Mouse (Mus musculus) urinary bladder, postnatal 36 days (tissue): ENCODE data around the gene Hoxa11.

Experiments used
- DNase-seq, 2 experiments: peaks; one replicate each; pipeline ENCODE4 v3.0.0; 2022; ENCODE audit warnings: low spot score in 2 of 2, mixed read lengths in 1 of 2

Hoxa11 gene

GRCm38 (mm10) chr6:52221337-52221992, 24.1 kb downstream of the Hoxa11 start, which contains the start of gene Hoxa7:
Gene Hoxa7, minus strand, starts transcription at chr6:52221854.
- DNase-seq = peak; percentile 93 to 96

- DNase-seq = no peak
These were observed 24.7 kb downstream of the Hoxa11 start for GRCm38 (mm10) chr6:52220865-52221310.

- peak; percentile 39 to 41 for DNase-seq
These were observed 25.4 kb downstream of the Hoxa11 start for GRCm38 (mm10) chr6:52220003-52220864.

GRCm38 (mm10) chr6:52219234-52219942, 26.2 kb downstream of the Hoxa11 start:
- peak in 1 of 2 experiments; percentile 16 for DNase-seq

- peak in 1 of 2 experiments; percentile 1 for DNase-seq
These were observed 26.9 kb downstream of the Hoxa11 start for GRCm38 (mm10) chr6:52218643-52219215.

- peak in 1 of 2 experiments; percentile 7 for DNase-seq
These were observed 27.5 kb downstream of the Hoxa11 start for GRCm38 (mm10) chr6:52217895-52218642.

- peak; percentile 79 to 94 for DNase-seq
These were observed 28.2 kb downstream of the Hoxa11 start for GRCm38 (mm10) chr6:52217459-52217768.

GRCm38 (mm10) chr6:52216691-52217458, 28.7 kb downstream of the Hoxa11 start:
- DNase-seq = peak; percentile 50 to 52

- peak in 1 of 2 experiments; percentile 22 for DNase-seq
These were observed 29.7 kb downstream of the Hoxa11 start for GRCm38 (mm10) chr6:52215771-52216535.

GRCm38 (mm10) chr6:52215070-52215469, 30.5 kb downstream of the Hoxa11 start:
- DNase-seq = no peak

- DNase-seq = peak in 1 of 2 experiments; percentile 3
These were observed 31.3 kb downstream of the Hoxa11 start for GRCm38 (mm10) chr6:52214271-52214670.

- peak; percentile 78 to 83 for DNase-seq
These were observed 32.3 kb downstream of the Hoxa11 start, which contains the start of the genes Hoxa3 and Gm28308 for GRCm38 (mm10) chr6:52213119-52213986. Gene Hoxa3, minus strand, starts transcription at chr6:52213336. Gene Gm28308, minus strand, starts transcription at chr6:52213339.

GRCm38 (mm10) chr6:52212556-52213118, 33.0 kb downstream of the Hoxa11 start:
- DNase-seq = peak; percentile 43 to 59

- no peak for DNase-seq
These were observed 33.6 kb downstream of the Hoxa11 start for GRCm38 (mm10) chr6:52211961-52212360.

- DNase-seq = peak; percentile 76 to 81
These were observed 34.3 kb downstream of the Hoxa11 start for GRCm38 (mm10) chr6:52211170-52211935.

- DNase-seq = no peak
These were observed 35.9 kb downstream of the Hoxa11 start for GRCm38 (mm10) chr6:52209685-52210046.
